Mouse (Mus musculus): ENCODE data around the gene Rab1b.

The Rab1b gene

GRCm38 (mm10) chr19:5071545-5072369 is 35.1 kb downstream of the Rab1b start:
- in situ Hi-C loops (cut with MboI, MseI): no loop called here

GRCm38 (mm10) chr19:5071077-5071476 is 35.8 kb downstream of the Rab1b start:
- in situ Hi-C loops (cut with MboI, MseI): no loop called here

- in situ Hi-C loops (cut with MboI, MseI): no loop called here
Observed at GRCm38 (mm10) chr19:5069978-5070377, 36.9 kb downstream of the Rab1b start.

GRCm38 (mm10) chr19:5069486-5069885 is 37.4 kb downstream of the Rab1b start:
- in situ Hi-C loops (cut with MboI, MseI): no loop called here

GRCm38 (mm10) chr19:5068570-5069234 is 38.2 kb downstream of the Rab1b start:
- in situ Hi-C loops (cut with MboI, MseI): no loop called here

GRCm38 (mm10) chr19:5067867-5068569 is 38.9 kb downstream of the Rab1b start, which contains the start of gene Cd248:
Cd248 (plus strand) TSS chr19:5068078.
- in situ Hi-C loops (cut with MboI, MseI): no loop called here

GRCm38 (mm10) chr19:5067040-5067799 is 39.7 kb downstream of the Rab1b start:
- in situ Hi-C loops (cut with MboI, MseI): no loop called here

- in situ Hi-C loops (cut with MboI, MseI): no loop called here
Observed at GRCm38 (mm10) chr19:5065104-5065503, 41.8 kb downstream of the Rab1b start.

- in situ Hi-C loops (cut with MboI, MseI): no loop called here
Observed at GRCm38 (mm10) chr19:5062446-5062845, 44.4 kb downstream of the Rab1b start.

- in situ Hi-C loops (cut with MboI, MseI): no loop called here
Observed at GRCm38 (mm10) chr19:5062041-5062440, 44.8 kb downstream of the Rab1b start.

GRCm38 (mm10) chr19:5060365-5061330 is 46.2 kb downstream of the Rab1b start:
- in situ Hi-C loops (cut with MboI, MseI): no loop called here

GRCm38 (mm10) chr19:5058801-5059771 is 47.8 kb downstream of the Rab1b start:
- in situ Hi-C loops (cut with MboI, MseI): no loop called here

GRCm38 (mm10) chr19:5057876-5058775 is 48.7 kb downstream of the Rab1b start:
- in situ Hi-C loops (cut with MboI, MseI): no loop called here

GRCm38 (mm10) chr19:5056251-5056650 is 50.6 kb downstream of the Rab1b start:
- in situ Hi-C loops (cut with MboI, MseI): no loop called here

- in situ Hi-C loops (cut with MboI, MseI): no loop called here
Observed at GRCm38 (mm10) chr19:5053909-5054308, 53.0 kb downstream of the Rab1b start.

- in situ Hi-C loops (cut with MboI, MseI): no loop called here
Observed at GRCm38 (mm10) chr19:5052853-5053252, 54.0 kb downstream of the Rab1b start.

GRCm38 (mm10) chr19:5052166-5052822 is 54.6 kb downstream of the Rab1b start:
- in situ Hi-C loops (cut with MboI, MseI): no loop called here

- in situ Hi-C loops (cut with MboI, MseI): no loop called here
Observed at GRCm38 (mm10) chr19:5051515-5051914, 55.4 kb downstream of the Rab1b start.

Measured in T-helper 2 cell (primary cell).